Mouse (Mus musculus) gastrocnemius, postnatal 4 days (tissue): Measurements from ENCODE around the gene Sh3tc1. TPM values are rescaled to one million over a fixed set of nuclear protein-coding genes. Genes with fewer than 3 reads are reported as not detected.

Experiments
- DNase-seq, 2 experiments: peaks; one replicate each; pipeline ENCODE4 v3.0.0; 2021 to 2022; ENCODE audit warnings: low spot score in 2 of 2, mixed read lengths in 2 of 2
- long read RNA-seq, 2 experiments: library from polyadenylated mRNA; stranded (forward); transcript quantifications; one replicate each; pipeline ENCODE4 v2.0.0; 2021
- total RNA-seq, 2 experiments: library from RNA; stranded (reverse); gene quantifications; 2 replicates each; pipeline ENCODE4 v1.2.3; 2021

Sh3tc1 gene
- 1 to 10 TPM; 6.8 to 7.9 TPM for total RNA-seq
- long read RNA-seq, experiment 1, full-length matches to known transcripts = 5 of 11 reads
- long read RNA-seq, experiment 1, partial matches to known transcripts = 3 of 11 reads
- long read RNA-seq, experiment 1, other reads (novel, unspliced or antisense) = 3 of 11 reads
- long read RNA-seq, experiment 2, full-length matches to known transcripts = 12 of 19 reads
- long read RNA-seq, experiment 2, partial matches to known transcripts = 2 of 19 reads
- long read RNA-seq, experiment 2, other reads (novel, unspliced or antisense) = 5 of 19 reads

- DNase-seq = no peak
Observed at GRCm38 (mm10) chr5:35739536-35740278, at the start of gene Sh3tc1. Gene Sh3tc1 (minus strand): TSS chr5:35739987.

DNA sequence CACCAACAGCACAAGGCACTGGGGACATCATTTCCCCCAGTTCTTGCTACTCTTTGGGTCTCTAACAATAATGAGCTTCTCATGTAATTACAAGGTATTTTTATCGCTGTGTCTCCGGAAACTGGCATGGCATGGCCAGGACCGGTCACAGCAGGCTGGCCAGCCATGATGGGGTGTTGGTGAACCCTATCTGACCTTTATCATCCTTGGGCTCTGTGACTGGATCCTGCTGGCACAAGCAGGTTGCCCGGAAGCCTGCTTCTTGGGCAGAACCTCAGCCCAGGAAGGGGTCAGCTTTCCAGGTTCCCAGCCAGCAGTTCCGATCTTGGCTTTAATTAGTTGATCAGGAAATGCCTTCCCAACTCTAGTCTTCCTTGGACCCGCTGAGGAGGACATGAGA is 48.9 kb upstream of the Sh3tc1 start:
- DNase-seq = no peak

GRCm38 (mm10) chr5:35787847-35788246 is 48.1 kb upstream of the Sh3tc1 start:
- DNase-seq = no peak

DNA sequence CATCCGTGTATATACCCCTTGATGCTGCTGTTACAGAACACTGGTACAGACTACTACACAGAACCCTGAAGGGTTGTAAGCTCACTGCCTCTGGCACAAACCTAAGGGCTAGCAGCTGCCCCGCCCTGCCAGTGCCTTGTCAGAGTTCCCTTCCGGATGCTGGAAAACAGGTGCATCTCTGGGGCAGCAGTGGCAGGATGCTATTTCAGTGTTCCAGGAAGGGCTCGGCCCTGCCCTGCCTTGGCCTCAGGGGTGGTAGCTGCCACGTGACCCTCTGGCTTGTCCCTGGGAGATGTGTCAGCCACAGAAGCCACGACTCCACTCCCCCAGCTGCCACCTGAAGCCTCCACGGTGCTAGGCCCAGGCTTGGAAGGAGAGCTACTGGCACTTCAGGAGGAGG is 46.1 kb upstream of the Sh3tc1 start:
- no peak for DNase-seq

DNA sequence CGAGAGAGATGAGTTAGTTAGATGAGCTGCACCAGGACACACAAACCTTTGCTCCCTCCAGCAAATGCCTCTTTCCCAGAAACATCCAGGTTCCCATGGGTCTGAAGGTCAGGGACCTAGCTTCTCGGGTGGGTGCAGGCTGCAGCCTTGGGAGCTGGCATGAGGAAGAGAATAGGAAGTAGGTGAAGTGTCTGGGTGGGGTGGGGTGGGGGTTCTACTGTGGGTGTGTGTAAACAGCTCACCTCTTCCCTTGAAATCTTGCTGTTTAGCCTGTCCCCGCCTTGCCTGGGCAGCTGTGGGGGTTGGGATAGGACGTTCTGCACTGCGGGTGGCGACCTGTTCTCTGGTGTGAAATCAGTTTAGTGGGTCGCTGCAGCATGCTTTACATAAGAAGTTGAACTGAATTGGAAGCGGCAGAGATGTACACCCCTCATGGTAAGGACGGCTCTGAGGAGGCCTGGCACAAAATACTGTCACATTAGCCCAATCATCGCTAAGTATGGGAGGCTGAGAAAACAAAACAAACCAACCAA is 42.9 kb upstream of the Sh3tc1 start:
- no peak for DNase-seq

DNA sequence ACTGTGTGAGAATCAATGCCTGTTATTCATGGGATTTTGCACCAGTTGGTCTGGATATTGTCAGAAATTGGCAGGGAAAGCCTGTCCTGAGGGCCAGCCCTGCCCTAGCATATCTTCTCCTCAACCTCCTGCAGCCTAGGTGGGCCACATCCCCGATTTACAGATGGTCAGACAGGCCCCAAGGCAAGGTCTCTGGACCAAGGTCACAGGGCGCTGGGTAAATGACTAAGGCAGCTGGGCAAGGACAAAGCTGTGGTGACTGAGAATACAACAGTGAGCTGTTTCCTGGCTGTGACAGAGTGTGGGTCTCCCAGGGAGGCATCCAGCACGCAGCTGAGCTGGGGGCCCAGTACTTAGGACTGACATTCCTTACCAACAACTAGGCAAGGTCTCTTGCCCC is 41.3 kb upstream of the Sh3tc1 start:
- no peak for DNase-seq

GRCm38 (mm10) chr5:35774137-35774424 is 34.3 kb upstream of the Sh3tc1 start:
- DNase-seq = no peak

DNA sequence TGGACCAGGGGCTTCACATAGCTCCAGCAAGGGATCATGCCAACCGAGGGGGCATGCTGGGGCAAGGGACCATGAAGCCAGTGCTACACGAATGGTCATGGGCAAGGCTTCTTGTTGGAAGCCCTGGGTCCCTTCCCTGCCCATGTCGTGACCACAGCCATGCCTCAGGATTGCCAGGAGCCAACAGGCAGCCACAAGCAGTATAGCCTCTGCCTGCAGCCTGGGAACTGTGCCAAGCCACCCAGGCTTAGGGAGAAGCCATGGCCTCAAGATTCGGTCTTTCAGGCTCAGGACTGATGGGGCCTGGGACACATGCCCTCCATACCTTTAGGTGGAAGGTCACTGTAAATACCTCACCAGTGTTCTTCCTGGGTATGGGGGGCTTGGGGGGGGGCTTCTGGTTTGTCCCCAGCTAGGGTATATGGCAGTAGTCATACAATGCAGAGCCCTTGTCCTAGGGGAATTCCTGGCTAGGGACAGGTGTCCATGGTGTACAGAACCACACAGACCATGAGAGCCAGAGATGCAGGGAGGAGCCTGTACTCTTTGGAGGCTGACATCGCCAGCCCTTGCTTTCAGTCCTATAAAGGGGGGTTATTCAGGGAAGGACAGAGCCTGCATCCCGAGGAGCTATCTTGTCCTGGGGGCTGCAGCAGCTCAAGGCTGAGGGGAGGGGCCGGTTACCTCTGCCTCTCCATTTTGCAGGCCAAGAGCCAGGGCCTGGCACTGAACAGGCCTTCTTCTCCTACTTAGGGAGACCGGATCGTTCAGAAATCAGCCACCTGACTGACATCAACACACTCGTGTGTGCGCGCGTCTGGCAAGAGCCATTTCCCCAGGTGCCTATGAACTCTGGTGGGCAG is 33.7 kb upstream of the Sh3tc1 start:
- DNase-seq = peak in 1 of 2 experiments; percentile 37

DNA sequence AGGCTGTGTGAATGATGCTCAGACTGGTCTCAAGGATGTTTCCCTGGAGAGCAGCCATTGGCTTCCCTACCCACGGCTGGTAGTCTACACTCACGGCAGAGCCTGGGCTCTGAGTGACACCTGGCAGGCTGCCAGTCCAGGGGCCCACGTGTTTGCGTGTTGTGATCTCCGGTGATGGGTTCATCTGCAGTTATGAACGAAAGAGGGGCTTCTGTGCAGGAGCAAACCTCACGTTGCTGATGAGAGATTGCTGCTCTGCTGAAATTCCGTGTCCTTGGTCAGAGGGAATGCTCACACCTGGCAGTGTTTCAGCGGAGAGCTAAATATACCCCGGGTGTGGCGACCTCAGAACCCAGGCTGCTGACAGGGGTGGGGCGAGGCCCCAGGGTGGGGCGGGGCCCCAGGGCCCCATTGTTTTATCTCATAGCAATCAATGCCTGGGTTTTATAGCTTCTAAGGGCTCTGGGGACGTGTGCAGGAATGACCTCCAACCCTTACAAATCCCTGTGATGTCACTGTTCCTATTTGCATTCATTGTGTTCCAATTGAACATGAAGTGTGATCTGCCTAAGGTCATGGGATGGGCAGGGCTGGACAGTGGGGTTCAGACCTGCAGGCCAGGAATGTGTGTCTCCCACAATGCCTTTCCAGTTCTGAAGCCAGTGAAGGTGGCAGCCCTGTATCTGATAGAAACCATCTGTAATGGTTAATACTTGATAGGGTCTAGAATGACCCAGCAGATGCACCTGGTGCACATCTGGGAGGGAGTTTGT is 31.3 kb upstream of the Sh3tc1 start:
- no peak for DNase-seq

DNA sequence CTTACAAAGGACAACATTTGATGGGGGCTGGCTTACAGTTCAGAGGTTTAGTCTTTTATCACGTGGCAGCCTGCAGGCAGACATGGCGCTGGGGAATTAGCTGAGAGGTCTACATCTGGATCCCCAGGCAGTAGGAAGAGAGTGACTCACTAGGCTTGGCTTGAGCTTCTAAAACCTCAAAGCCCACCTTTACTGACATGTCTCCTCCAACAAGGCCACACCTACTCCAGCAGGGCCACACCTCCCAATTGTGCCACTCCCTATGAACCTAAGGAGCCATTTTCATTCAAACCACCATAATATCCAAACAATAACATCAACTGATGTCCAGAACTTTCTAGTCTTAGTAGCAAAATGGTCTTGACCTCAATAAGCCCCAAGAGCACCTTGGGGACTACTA is 30.5 kb upstream of the Sh3tc1 start:
- DNase-seq = no peak

GRCm38 (mm10) chr5:35768997-35769396 is 29.2 kb upstream of the Sh3tc1 start:
- no peak for DNase-seq

DNA sequence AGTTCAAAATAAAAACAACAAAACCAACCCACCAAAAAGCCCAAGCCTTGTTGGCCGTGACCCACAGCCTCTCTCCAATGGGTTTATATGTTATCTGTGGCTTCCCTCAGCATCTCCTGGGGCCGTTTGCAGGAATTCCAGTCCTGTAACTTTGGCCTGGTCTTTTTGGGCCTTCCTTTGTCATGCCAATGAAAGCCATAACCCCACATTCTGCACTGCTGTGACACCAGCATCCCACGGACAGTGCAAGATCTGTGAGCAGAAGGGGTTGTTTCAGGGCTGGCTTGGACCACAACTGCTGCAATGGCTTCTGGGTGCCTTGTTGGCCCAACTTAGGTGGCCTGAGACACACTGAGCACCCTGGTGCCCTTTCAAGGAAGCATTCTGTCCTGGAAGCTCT is 28.7 kb upstream of the Sh3tc1 start:
- DNase-seq = no peak

- DNase-seq = no peak
Observed at GRCm38 (mm10) chr5:35765909-35766308, 26.1 kb upstream of the Sh3tc1 start.

GRCm38 (mm10) chr5:35762850-35763249 is 23.1 kb upstream of the Sh3tc1 start:
- no peak for DNase-seq

GRCm38 (mm10) chr5:35762388-35762787 is 22.6 kb upstream of the Sh3tc1 start:
- peak in 1 of 2 experiments; percentile 70 for DNase-seq

- no peak for DNase-seq
Observed at GRCm38 (mm10) chr5:35761323-35761722, 21.5 kb upstream of the Sh3tc1 start.

DNA sequence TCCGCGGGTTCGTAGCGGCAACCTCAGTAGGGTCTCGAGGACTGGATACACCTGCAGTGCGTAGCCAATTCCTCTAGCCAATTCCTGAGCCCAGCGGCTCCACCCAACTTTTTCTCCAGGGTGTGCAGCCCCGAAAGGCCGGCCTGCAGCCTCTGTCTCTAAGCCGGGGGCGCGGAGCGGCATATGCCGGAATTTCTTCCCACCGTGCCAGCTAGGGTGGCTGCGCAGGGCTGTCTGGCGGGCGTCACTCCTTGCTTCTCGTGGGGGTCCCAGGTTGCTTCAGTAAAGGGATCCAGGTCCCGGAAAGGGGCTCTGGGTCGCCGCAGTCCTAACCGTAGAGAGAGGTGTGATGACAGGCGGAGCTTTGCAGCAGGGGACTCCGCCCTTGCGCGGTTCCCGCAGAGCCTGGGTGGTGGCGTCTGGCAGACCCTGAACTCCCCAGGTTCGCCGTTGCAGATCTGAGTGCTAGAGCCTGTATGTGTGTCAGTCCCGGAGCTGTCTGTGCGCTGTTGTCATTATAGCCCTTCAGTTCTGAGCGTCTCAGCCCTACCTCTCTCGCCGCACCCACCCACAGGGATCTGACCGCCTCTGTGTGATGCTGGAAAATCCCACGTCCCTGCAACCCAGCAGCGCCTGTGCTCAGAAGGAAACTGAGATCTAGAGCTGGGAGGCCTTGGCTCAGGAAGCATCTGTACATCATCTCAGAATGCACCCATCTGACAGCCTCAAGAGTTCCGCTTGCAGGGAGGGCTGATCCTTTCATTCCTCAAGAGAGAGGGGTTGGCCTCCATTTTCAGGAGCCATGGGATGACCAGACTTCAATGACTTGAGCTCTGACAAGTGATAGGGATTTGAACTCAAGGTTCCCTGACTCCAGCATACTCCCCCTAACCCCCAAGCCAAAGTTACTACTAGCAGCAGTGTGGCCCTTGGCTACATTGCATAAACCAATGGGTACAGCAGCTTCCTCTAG is 18.6 kb upstream of the Sh3tc1 start:
- peak in 1 of 2 experiments; percentile 36 for DNase-seq

GRCm38 (mm10) chr5:35757639-35758001 is 17.8 kb upstream of the Sh3tc1 start, which contains the start of gene Ablim2:
Gene Ablim2 (plus strand): TSS chr5:35757880.
- peak; percentile 69 to 81 for DNase-seq

GRCm38 (mm10) chr5:35756997-35757638 is 17.3 kb upstream of the Sh3tc1 start:
- no peak for DNase-seq
